Mouse (Mus musculus): ENCODE measurements around the gene Zmiz2. TPM values are rescaled to one million over a fixed set of nuclear protein-coding genes. Genes with fewer than 3 reads are reported as not detected.
"Not testable (repeated sequence)": the region's sequence is repeated elsewhere in the genome, so short reads cannot be mapped to it uniquely, and the experiment has no call there.

Gene Zmiz2
- polyA plus RNA-seq, 1 experiment from 2014 or later: 7.1 TPM

DNA sequence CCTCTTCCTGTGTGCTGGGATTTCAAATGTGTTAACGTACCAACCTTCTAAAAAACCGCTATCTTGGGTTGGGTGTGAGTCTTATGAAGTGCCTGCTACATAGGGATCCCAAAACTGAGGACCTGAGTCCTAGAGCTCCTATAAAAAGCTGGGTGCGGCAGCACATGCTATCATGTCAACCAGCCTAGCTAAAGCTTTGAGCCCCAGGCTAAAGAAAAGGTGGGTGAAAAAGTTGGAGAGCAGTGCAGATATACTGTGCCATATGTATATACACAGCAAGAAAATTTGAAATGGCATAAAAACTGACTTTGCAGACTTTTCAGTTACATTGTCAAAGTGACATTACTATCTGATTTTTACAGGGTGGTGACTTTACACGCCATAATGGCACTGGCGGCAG, 29.9 kb downstream of the Zmiz2 start:
- 81% methylated on average over 5 of the region's 5 CpGs for WGBS
- Histone ChIP-seq H3K4me3 (ENCODE audit: low read depth, low read length) (no peak overlapping the region), H3K4me1 (replicated peaks; ENCODE audit: control insufficient read depth, insufficient read depth) (peaks cover 4% of the 10 kb centered on the region; the same call in 1 of the 2 replicates), H3K4me2 (replicated peaks; ENCODE audit: low read depth) (no peak overlapping the region), H3K36me3 (ENCODE audit: control insufficient read depth, insufficient read depth, low read length) (peaks cover 18% of the 10 kb centered on the region), H3K9ac (ENCODE audit: low read length) (no peak overlapping the region), H3K27ac (replicated peaks) (no peak overlapping the region), H3K9me3 (ENCODE audit: control insufficient read depth, low read length) (no peaks in the 10 kb centered on the region), H3K27me3 (ENCODE audit: control insufficient read depth, insufficient read depth, low read length) (no peaks in the 10 kb centered on the region)
- ATAC-seq (ENCODE audit: low FRiP score, low TSS enrichment) (no peak), DNase-seq (ENCODE audit: low spot score) (no peak)
- TF ChIP-seq CTCF (IDR thresholded peaks at IDR 0.05; ENCODE audit: low read depth): no peak
- TF ChIP-seq EP300 (optimal IDR thresholded peaks at IDR 0.05): no peak

- not testable (repeated sequence) for ATAC-seq (ENCODE audit: low FRiP score, low TSS enrichment); H3K4me3 ChIP-seq (ENCODE audit: low read depth, low read length); H3K27ac ChIP-seq (replicated peaks); H3K27me3 ChIP-seq (ENCODE audit: control insufficient read depth, insufficient read depth, low read length); H3K4me2 ChIP-seq (replicated peaks; ENCODE audit: low read depth); H3K4me1 ChIP-seq (replicated peaks; ENCODE audit: control insufficient read depth, insufficient read depth); DNase-seq (ENCODE audit: low spot score); H3K9me3 ChIP-seq (ENCODE audit: control insufficient read depth, low read length); H3K9ac ChIP-seq (ENCODE audit: low read length)
- 60% methylated on average over 4 of the region's 4 CpGs for WGBS
- H3K36me3 ChIP-seq (ENCODE audit: control insufficient read depth, insufficient read depth, low read length): peaks cover 18% of the 10 kb centered on the region
Measured at GRCm38 (mm10) chr11:6419156-6419555, 30.3 kb downstream of the Zmiz2 start.

DNA sequence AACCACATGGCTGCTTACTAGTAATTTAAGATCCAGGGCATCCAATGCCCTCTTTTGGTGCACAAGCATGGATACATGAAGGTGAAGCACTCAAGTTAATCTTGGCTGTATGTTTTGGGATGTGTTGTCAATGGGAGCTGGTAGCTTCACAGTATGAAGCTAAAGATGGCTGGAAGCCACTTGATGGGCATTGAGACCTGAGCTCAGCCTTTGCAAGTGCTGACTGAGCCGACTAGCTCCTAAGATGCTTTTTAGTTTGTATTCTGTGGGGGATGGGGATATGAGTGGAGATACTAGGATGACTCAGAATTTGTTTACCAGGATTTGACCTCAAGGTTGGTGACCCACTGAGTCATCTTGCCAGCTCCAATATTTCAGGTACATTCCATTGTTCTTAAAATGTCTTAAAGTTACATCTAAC, 31.4 kb downstream of the Zmiz2 start:
- Histone ChIP-seq H3K4me3 (ENCODE audit: low read depth, low read length) (no peak overlapping the region), H3K9ac (ENCODE audit: low read length) (no peak overlapping the region), H3K27me3 (ENCODE audit: control insufficient read depth, insufficient read depth, low read length) (no peaks in the 10 kb centered on the region), H3K4me1 (replicated peaks; ENCODE audit: control insufficient read depth, insufficient read depth) (no peaks in the 10 kb centered on the region), H3K4me2 (replicated peaks; ENCODE audit: low read depth) (no peak overlapping the region), H3K27ac (replicated peaks) (no peak overlapping the region), H3K36me3 (ENCODE audit: control insufficient read depth, insufficient read depth, low read length) (peaks cover 21% of the 10 kb centered on the region), H3K9me3 (ENCODE audit: control insufficient read depth, low read length) (no peaks in the 10 kb centered on the region)
- DNase-seq (ENCODE audit: low spot score): no peak
- ATAC-seq (ENCODE audit: low FRiP score, low TSS enrichment): no peak
- TF ChIP-seq CTCF (IDR thresholded peaks at IDR 0.05; ENCODE audit: low read depth): no peak
- no peak for TF ChIP-seq EP300 (optimal IDR thresholded peaks at IDR 0.05)
- WGBS: 8% methylated on average over 1 of the region's 1 CpGs

GRCm38 (mm10) chr11:6420722-6421350, 32.0 kb downstream of the Zmiz2 start:
- H3K27ac ChIP-seq (replicated peaks): no peak overlapping the region
- 75% methylated on average over 2 of the region's 2 CpGs for WGBS
- H3K9me3 ChIP-seq (ENCODE audit: control insufficient read depth, low read length): no peaks in the 10 kb centered on the region
- H3K9ac ChIP-seq (ENCODE audit: low read length): no peak overlapping the region
- no peaks in the 10 kb centered on the region for H3K27me3 ChIP-seq (ENCODE audit: control insufficient read depth, insufficient read depth, low read length)
- no peak for ATAC-seq (ENCODE audit: low FRiP score, low TSS enrichment)
- no peak overlapping the region for H3K4me3 ChIP-seq (ENCODE audit: low read depth, low read length)
- no peak for DNase-seq (ENCODE audit: low spot score)
- H3K4me2 ChIP-seq (replicated peaks; ENCODE audit: low read depth): no peak overlapping the region
- TF ChIP-seq EP300 (optimal IDR thresholded peaks at IDR 0.05): no peak
- TF ChIP-seq CTCF (IDR thresholded peaks at IDR 0.05; ENCODE audit: low read depth): no peak
- no peaks in the 10 kb centered on the region for H3K4me1 ChIP-seq (replicated peaks; ENCODE audit: control insufficient read depth, insufficient read depth)
- peaks cover 22% of the 10 kb centered on the region for H3K36me3 ChIP-seq (ENCODE audit: control insufficient read depth, insufficient read depth, low read length)

DNA sequence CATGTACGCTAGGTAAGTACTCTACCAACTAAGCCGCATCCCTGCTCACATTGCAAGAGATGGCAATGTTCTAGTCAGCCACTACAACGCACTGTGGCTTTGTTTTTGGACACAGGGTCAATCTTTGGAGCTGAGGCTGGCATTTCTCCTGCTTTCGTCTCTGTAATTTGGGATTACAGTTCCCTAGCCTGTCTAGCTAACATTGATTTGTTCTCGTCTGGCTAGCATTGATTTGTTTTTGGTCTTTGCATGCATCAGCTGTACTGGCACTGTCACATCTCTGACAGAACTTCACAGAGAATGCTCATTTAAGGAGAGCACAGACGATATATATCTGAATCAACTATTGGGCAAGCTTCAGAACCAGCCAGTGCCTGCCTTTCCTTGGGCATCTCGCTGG, 41.3 kb downstream of the Zmiz2 start:
- H3K4me1 ChIP-seq (replicated peaks; ENCODE audit: control insufficient read depth, insufficient read depth): no peaks in the 10 kb centered on the region
- H3K27me3 ChIP-seq (ENCODE audit: control insufficient read depth, insufficient read depth, low read length): no peaks in the 10 kb centered on the region
- 89% methylated on average over 7 of the region's 7 CpGs for WGBS
- TF ChIP-seq EP300 (optimal IDR thresholded peaks at IDR 0.05) (no peak), CTCF (IDR thresholded peaks at IDR 0.05; ENCODE audit: low read depth) (no peak)
- H3K9me3 ChIP-seq (ENCODE audit: control insufficient read depth, low read length): no peaks in the 10 kb centered on the region
- no peak overlapping the region for H3K27ac ChIP-seq (replicated peaks)
- peaks cover 20% of the 10 kb centered on the region; the same call in 1 of the 2 replicates for H3K36me3 ChIP-seq (ENCODE audit: control insufficient read depth, insufficient read depth, low read length)
- no peak overlapping the region for H3K4me3 ChIP-seq (ENCODE audit: low read depth, low read length)
- no peak overlapping the region for H3K4me2 ChIP-seq (replicated peaks; ENCODE audit: low read depth)
- ATAC-seq (ENCODE audit: low FRiP score, low TSS enrichment): no peak
- DNase-seq (ENCODE audit: low spot score): no peak
- no peak overlapping the region for H3K9ac ChIP-seq (ENCODE audit: low read length)

- DNase-seq (ENCODE audit: low spot score) (peak; percentile 49), ATAC-seq (ENCODE audit: low FRiP score, low TSS enrichment) (peak; percentile 64; the same call in 1 of the 2 replicates)
- H3K4me2 ChIP-seq (replicated peaks; ENCODE audit: low read depth): no peak overlapping the region
- peak; percentile 80 for TF ChIP-seq CTCF (IDR thresholded peaks at IDR 0.05; ENCODE audit: low read depth)
- no peak for TF ChIP-seq EP300 (optimal IDR thresholded peaks at IDR 0.05)
- no peak overlapping the region for H3K9ac ChIP-seq (ENCODE audit: low read length)
- no peak overlapping the region for H3K27ac ChIP-seq (replicated peaks)
- H3K9me3 ChIP-seq (ENCODE audit: control insufficient read depth, low read length): no peaks in the 10 kb centered on the region
- peaks cover 17% of the 10 kb centered on the region; the same call in 1 of the 2 replicates for H3K36me3 ChIP-seq (ENCODE audit: control insufficient read depth, insufficient read depth, low read length)
- no peaks in the 10 kb centered on the region for H3K27me3 ChIP-seq (ENCODE audit: control insufficient read depth, insufficient read depth, low read length)
- WGBS: 71% methylated on average over 8 of the region's 8 CpGs
- no peaks in the 10 kb centered on the region for H3K4me1 ChIP-seq (replicated peaks; ENCODE audit: control insufficient read depth, insufficient read depth)
- H3K4me3 ChIP-seq (ENCODE audit: low read depth, low read length): no peak overlapping the region
Measured at GRCm38 (mm10) chr11:6436442-6436841, 47.6 kb downstream of the Zmiz2 start.
